Mouse (Mus musculus) myocyte (in vitro differentiated cells): ENCODE data around the gene Fndc5. TPM values are rescaled to one million over a fixed set of nuclear protein-coding genes. Genes with fewer than 3 reads are reported as not detected.
A peak's percentile ranks its signal among the peaks of the same experiment; 100 is the strongest.

ENCODE experiments used
- H3K27me3 ChIP-seq: one replicate; pipeline ENCODE4 v1.6.1; 2011; ENCODE audit not compliant: control insufficient read depth, insufficient read depth, insufficient read length
- H3K36me3 ChIP-seq: one replicate; pipeline ENCODE4 v1.6.1; 2011; ENCODE audit not compliant: control insufficient read depth, insufficient read depth
- H3K4me2 ChIP-seq: one replicate; pipeline ENCODE4 v1.6.1; 2011; ENCODE audit warnings: low read depth, control low read depth
- H3K4me3 ChIP-seq: one replicate; pipeline ENCODE4 v1.5.1; 2011; ENCODE audit warnings: mild to moderate bottlenecking, control low read depth, moderate library complexity
- H3K79me2 ChIP-seq: one replicate; pipeline ENCODE4 v1.6.1; 2011; ENCODE audit not compliant: control insufficient read depth, insufficient read depth
- H3ac ChIP-seq: one replicate; pipeline ENCODE4 v1.6.1; 2011; ENCODE audit not compliant: control insufficient read depth, insufficient read length
- CEBPB ChIP-seq: IDR thresholded peaks from 2 replicates; pipeline ENCODE4 v1.6.1; 2011; ENCODE audit warnings: mild to moderate bottlenecking, moderate library complexity; ENCODE audit not compliant: poor library complexity, insufficient read depth, severe bottlenecking
- E2F4 ChIP-seq: IDR thresholded peaks from one replicate; pipeline ENCODE4 v1.6.1; 2011; ENCODE audit warnings: mild to moderate bottlenecking, control low read depth, moderate library complexity; ENCODE audit not compliant: insufficient read depth
- MAX ChIP-seq: IDR thresholded peaks from one replicate; pipeline ENCODE4 v1.6.1; 2011; ENCODE audit warnings: low read depth, mild to moderate bottlenecking, control low read depth
- MYOD1 ChIP-seq, 3 experiments: IDR thresholded peaks; one replicate each; pipeline ENCODE4 v1.6.1; 2011; ENCODE audit warnings: control low read depth in 2 of 3, low read depth in 2 of 3, mild to moderate bottlenecking in 2 of 3, moderate library complexity in 1 of 3; ENCODE audit not compliant: insufficient read length in 2 of 3, control insufficient read depth in 1 of 3
- MYOG ChIP-seq, 3 experiments: IDR thresholded peaks; one replicate each; pipeline ENCODE4 v1.6.1; 2011; ENCODE audit warnings: control low read depth in 2 of 3, low read depth in 2 of 3, mild to moderate bottlenecking in 2 of 3; ENCODE audit not compliant: insufficient read length in 2 of 3, control insufficient read depth in 1 of 3, insufficient read depth in 1 of 3
- POLR2A ChIP-seq: IDR thresholded peaks from one replicate; pipeline ENCODE4 v1.6.1; 2011; ENCODE audit warnings: low read depth, mild to moderate bottlenecking, control low read depth, moderate library complexity; ENCODE audit not compliant: insufficient read length
- POLR2AphosphoS2 ChIP-seq: IDR thresholded peaks from one replicate; pipeline ENCODE4 v1.6.1; 2011; ENCODE audit warnings: low read depth, control low read depth; ENCODE audit not compliant: insufficient read length
- REST ChIP-seq: IDR thresholded peaks from one replicate; pipeline ENCODE4 v1.6.1; 2011; ENCODE audit warnings: mild to moderate bottlenecking, control low read depth, moderate library complexity; ENCODE audit not compliant: insufficient read depth, insufficient read length
- SRF ChIP-seq: IDR thresholded peaks from one replicate; pipeline ENCODE4 v1.6.1; 2011; ENCODE audit warnings: low read depth; ENCODE audit not compliant: control insufficient read depth, insufficient read length
- TCF12 ChIP-seq: IDR thresholded peaks from one replicate; pipeline ENCODE4 v1.6.1; 2011; ENCODE audit warnings: mild to moderate bottlenecking, control low read depth; ENCODE audit not compliant: poor library complexity, insufficient read depth, severe bottlenecking
- TCF3 ChIP-seq: IDR thresholded peaks from one replicate; pipeline ENCODE4 v1.6.1; 2011; ENCODE audit warnings: low read depth, control low read depth; ENCODE audit not compliant: insufficient read length
- USF1 ChIP-seq: IDR thresholded peaks from one replicate; pipeline ENCODE4 v1.6.1; 2011; ENCODE audit warnings: low read depth, mild to moderate bottlenecking, control low read depth, moderate library complexity
- polyA plus RNA-seq: library from polyadenylated mRNA; unstranded; fragments of >200 nt; fragmentation: generic; extraction: Trizol; gene quantifications from one replicate; pipeline ENCODE4 v1.2.1, GENCODE M21; 2012; ENCODE audit warnings: missing spikeins

The Fndc5 gene
- polyA plus RNA-seq, 1 experiment, result 41.3 TPM

GRCm38 (mm10) chr4:129144401-129145367 is 7.9 kb downstream of the Fndc5 start:
- Histone ChIP-seq H3K4me3 (no peak overlapping the region), H3K4me2 (no peak overlapping the region), H3K79me2 (no peaks in the 10 kb centered on the region), H3K36me3 (peaks cover 5% of the 10 kb centered on the region), H3K27me3 (no peaks in the 10 kb centered on the region), H3ac (no peak overlapping the region)
- TF ChIP-seq MAX (no peak), REST (no peak), SRF (no peak), E2F4 (no peak), POLR2A (no peak), CEBPB (no peak), MYOD1 (IDR thresholded peaks at IDR 0.05; ENCODE audit: control insufficient read depth in 1 of 3, insufficient read length in 2 of 3, low read depth in 2 of 3) (peak in 1 of 3 experiments; percentile 40), POLR2AphosphoS2 (no peak), USF1 (no peak), TCF3 (no peak), MYOG (IDR thresholded peaks at IDR 0.05; ENCODE audit: control insufficient read depth in 1 of 3, insufficient read depth in 1 of 3, insufficient read length in 2 of 3, low read depth in 2 of 3) (peak in 1 of 3 experiments; percentile 58), TCF12 (peak; percentile 7)

GRCm38 (mm10) chr4:129145411-129145810 is 8.6 kb downstream of the Fndc5 start:
- no peak overlapping the region for H3K4me3 ChIP-seq
- H3K4me2 ChIP-seq, result peak overlapping the region; percentile 27
- no peak overlapping the region for H3ac ChIP-seq
- H3K27me3 ChIP-seq, result no peaks in the 10 kb centered on the region
- no peaks in the 10 kb centered on the region for H3K79me2 ChIP-seq
- TF ChIP-seq POLR2A, result no peak
- no peak for TF ChIP-seq MAX
- no peak for TF ChIP-seq REST
- no peak for TF ChIP-seq MYOD1 (IDR thresholded peaks at IDR 0.05; ENCODE audit: control insufficient read depth in 1 of 3, insufficient read length in 2 of 3, low read depth in 2 of 3)
- TF ChIP-seq E2F4, result no peak
- peaks cover 5% of the 10 kb centered on the region for H3K36me3 ChIP-seq

- H3ac ChIP-seq, result no peak overlapping the region
- TF ChIP-seq TCF12 (peak; percentile 97), MYOD1 (IDR thresholded peaks at IDR 0.05; ENCODE audit: control insufficient read depth in 1 of 3, insufficient read length in 2 of 3, low read depth in 2 of 3) (peak; percentile 70 to 80 (median 74)), POLR2A (no peak), MYOG (IDR thresholded peaks at IDR 0.05; ENCODE audit: control insufficient read depth in 1 of 3, insufficient read depth in 1 of 3, insufficient read length in 2 of 3, low read depth in 2 of 3) (peak in 2 of 3 experiments; percentile 64 to 92), USF1 (no peak), TCF3 (peak; percentile 19)
- peak overlapping the region; percentile 27 for H3K4me2 ChIP-seq
- no peak overlapping the region for H3K4me3 ChIP-seq
- H3K79me2 ChIP-seq, result no peaks in the 10 kb centered on the region
- peaks cover 5% of the 10 kb centered on the region for H3K36me3 ChIP-seq
- no peaks in the 10 kb centered on the region for H3K27me3 ChIP-seq
Measured at GRCm38 (mm10) chr4:129145943-129146342, 9.1 kb downstream of the Fndc5 start.

- Histone ChIP-seq H3K4me3 (no peak overlapping the region), H3K36me3 (peaks cover 9% of the 10 kb centered on the region), H3K4me2 (no peak overlapping the region), H3ac (no peak overlapping the region), H3K79me2 (no peaks in the 10 kb centered on the region), H3K27me3 (no peaks in the 10 kb centered on the region)
- no peak for TF ChIP-seq USF1
- no peak for TF ChIP-seq TCF12
- no peak for TF ChIP-seq CEBPB
- no peak for TF ChIP-seq MAX
- no peak for TF ChIP-seq POLR2AphosphoS2
- TF ChIP-seq TCF3, result no peak
- no peak for TF ChIP-seq REST
- TF ChIP-seq MYOD1 (IDR thresholded peaks at IDR 0.05; ENCODE audit: control insufficient read depth in 1 of 3, insufficient read length in 2 of 3, low read depth in 2 of 3), result no peak
- TF ChIP-seq POLR2A, result no peak
- TF ChIP-seq E2F4, result no peak
- no peak for TF ChIP-seq MYOG (IDR thresholded peaks at IDR 0.05; ENCODE audit: control insufficient read depth in 1 of 3, insufficient read depth in 1 of 3, insufficient read length in 2 of 3, low read depth in 2 of 3)
Measured at GRCm38 (mm10) chr4:129146392-129146791, 9.6 kb downstream of the Fndc5 start.

GRCm38 (mm10) chr4:129147552-129148103 is 10.8 kb downstream of the Fndc5 start:
- Histone ChIP-seq H3ac (no peak overlapping the region), H3K4me2 (no peak overlapping the region), H3K79me2 (no peaks in the 10 kb centered on the region), H3K36me3 (peaks cover 19% of the 10 kb centered on the region), H3K27me3 (no peaks in the 10 kb centered on the region), H3K4me3 (no peak overlapping the region)
- TF ChIP-seq E2F4, result no peak
